Mouse (Mus musculus) WW6 (cell line): ENCODE data around the gene Spef1.
"Not testable (repeated sequence)": the region's sequence is repeated elsewhere in the genome, so short reads cannot be mapped to it uniquely, and the experiment has no call there.

ENCODE experiments used
- DNase-seq: peaks from one replicate; pipeline ENCODE4 v3.0.0-alpha.2; 2013; ENCODE audit warnings: low read depth, low spot score

Spef1 gene

GRCm38 (mm10) chr2:131186771-131187601, at the start of gene Spef1, which contains the start of gene Cdc25b:
Gene Spef1, minus strand, starts transcription at chr2:131187282.
Gene Cdc25b, plus strand, starts transcription at chr2:131186949.
- DNase-seq: peak; percentile 58

- DNase-seq: no peak
These were observed 48.0 kb upstream of the Spef1 start for GRCm38 (mm10) chr2:131234970-131235635.

DNA sequence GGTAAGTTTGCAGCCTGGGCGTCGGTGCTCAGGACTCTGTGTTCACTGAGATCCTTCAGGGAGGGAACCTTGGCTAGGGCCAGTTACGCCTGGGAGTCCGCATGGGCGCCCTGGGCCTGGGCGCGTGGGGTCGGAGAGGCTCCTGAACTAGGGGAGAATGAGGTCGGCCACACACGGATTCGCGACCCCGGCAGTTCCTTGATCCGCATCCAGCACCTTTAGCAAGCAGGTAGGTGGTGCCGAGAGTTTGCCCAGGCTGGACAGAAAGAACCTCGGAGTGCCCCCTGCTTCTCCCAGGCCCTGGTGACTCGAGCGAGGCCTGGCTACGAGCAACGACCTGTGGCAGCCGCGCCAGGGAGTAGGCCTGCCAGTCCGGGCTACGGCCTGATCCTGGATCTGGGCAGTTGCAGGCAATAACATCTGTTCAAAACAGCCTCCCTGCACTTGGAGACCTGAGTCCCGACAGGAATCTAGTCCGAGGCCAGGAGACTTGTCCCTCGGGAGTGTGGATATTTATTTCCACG, 47.1 kb upstream of the Spef1 start:
- no peak for DNase-seq

GRCm38 (mm10) chr2:131233307-131234126, 46.4 kb upstream of the Spef1 start, which contains the start of gene Mavs:
Gene Mavs, plus strand, starts transcription at chr2:131234063.
- DNase-seq: peak; percentile 91

- DNase-seq: no peak
These were observed 45.5 kb upstream of the Spef1 start for GRCm38 (mm10) chr2:131232558-131232957.

- no peak for DNase-seq
These were observed 40.2 kb upstream of the Spef1 start for GRCm38 (mm10) chr2:131227243-131227642.

DNA sequence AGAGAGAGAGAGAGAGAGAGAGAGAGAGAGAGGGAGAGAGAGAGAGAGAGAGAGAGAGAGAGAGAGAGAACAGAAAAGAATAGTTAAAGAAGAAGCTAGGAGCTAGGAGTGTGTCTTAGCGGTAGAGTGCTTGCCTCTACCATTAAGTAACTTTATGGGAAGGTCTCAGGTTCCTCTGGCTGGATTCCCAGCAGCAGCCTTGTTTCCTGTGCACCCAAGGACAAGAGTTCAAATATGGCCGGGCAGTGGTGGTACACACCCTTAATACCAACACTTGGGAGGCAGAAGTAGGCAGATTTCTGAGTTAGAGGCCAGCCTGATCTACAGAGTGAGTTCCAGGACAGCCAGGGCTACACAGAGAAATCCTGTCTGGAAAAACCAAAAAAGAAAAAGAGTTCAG, 39.6 kb upstream of the Spef1 start:
- not testable (repeated sequence) for DNase-seq

- no peak for DNase-seq
These were observed 38.1 kb upstream of the Spef1 start for GRCm38 (mm10) chr2:131225178-131225577.

- DNase-seq: no peak
These were observed 36.5 kb upstream of the Spef1 start for GRCm38 (mm10) chr2:131223569-131223968.

GRCm38 (mm10) chr2:131222562-131222961, 35.5 kb upstream of the Spef1 start:
- no peak for DNase-seq

DNA sequence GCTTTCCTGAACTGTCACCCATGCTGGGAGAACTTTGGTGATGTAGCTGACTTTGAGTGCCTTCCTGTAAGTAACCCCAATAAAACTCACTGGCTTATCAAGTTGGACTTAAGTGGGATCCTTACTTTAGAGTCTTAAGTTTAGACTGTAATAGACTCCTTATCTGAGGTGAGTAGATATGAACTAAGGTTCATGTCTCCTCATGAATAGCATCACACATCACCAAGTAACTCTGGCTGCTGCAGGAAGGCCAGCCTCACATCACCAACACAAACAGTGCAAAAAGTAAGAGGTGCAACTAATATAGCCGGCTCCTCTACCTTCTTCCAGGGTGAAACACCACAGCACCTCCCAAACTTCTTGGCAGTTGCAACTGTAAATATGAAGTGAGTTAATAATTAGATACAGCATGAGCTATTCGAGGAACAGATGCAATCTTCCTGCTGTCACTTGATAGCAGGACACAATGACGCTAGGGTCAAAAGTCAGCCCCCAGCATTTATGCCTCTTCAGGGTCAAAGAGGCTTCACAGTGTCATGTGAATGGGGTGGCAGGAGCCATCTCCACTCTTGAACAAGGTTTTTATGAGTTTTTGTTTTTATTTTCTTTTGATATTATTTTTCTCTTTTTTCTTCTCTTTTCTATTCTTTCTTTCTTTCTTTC, 34.9 kb upstream of the Spef1 start:
- DNase-seq: no peak

- no peak for DNase-seq
These were observed 32.9 kb upstream of the Spef1 start for GRCm38 (mm10) chr2:131220030-131220429.

- no peak for DNase-seq
These were observed 29.1 kb upstream of the Spef1 start for GRCm38 (mm10) chr2:131215941-131216858.

DNA sequence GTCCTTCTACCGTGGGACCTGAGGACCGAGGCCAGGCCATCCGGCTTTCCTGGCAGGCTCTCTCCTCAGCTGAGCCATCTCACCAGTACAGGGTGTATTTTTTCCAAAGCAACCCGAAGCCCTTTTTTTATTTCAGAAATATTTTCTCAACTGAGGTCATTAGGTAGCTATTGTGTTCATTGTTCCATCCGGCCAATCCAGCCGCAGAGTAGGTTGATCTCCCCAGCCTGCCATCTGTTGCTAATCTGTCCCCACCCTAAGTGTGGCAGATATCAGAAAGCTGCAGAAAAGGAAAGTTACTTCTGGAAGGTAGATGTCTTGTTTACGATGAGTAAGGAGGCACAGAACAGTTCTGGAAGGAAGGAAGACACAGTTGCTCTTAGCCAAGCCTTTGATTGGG, 26.7 kb upstream of the Spef1 start:
- no peak for DNase-seq

- no peak for DNase-seq
These were observed 24.0 kb upstream of the Spef1 start for GRCm38 (mm10) chr2:131211026-131211615.

DNA sequence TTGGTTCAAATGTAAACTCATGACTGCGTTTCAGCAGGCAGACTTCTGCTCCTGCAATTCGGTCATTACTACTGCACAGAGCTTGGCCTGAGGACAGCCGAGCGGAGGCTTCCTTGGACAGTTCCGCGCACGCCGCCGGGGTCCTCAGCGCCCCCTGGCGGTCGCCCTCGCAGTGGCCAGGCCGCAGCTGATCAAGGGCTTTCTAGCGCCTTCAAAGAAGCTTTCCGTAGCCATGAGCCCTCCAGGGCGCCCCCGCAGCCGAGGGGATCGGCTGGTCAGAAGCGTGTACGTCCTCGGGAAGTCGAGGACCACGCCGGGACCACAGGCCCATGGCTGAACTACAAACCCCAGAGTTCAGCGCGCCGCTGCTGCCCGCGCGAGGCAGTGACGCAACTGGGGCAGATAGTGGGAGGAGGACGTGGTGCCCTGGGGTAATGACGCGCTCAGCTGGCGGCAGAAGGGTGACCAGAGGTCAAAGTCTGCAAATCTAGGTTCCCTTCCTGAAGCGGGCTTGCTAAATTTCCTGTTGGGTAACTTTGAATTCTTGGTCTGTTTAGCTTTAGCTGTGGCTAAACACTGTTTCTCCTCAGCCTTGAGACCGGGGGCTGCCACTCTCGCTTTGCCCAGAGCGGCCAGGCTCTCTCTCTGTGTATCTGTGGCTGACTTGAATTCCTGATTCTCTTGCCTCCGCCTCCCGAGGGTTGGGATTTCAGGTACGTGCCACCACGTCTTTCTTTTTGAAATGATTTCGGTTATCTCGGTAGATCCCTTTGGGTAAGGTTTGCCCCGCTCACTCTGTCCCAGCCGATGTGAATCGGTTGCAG, 23.1 kb upstream of the Spef1 start:
- peak; percentile 73 for DNase-seq

GRCm38 (mm10) chr2:131209125-131209795, 22.2 kb upstream of the Spef1 start:
- no peak for DNase-seq

DNA sequence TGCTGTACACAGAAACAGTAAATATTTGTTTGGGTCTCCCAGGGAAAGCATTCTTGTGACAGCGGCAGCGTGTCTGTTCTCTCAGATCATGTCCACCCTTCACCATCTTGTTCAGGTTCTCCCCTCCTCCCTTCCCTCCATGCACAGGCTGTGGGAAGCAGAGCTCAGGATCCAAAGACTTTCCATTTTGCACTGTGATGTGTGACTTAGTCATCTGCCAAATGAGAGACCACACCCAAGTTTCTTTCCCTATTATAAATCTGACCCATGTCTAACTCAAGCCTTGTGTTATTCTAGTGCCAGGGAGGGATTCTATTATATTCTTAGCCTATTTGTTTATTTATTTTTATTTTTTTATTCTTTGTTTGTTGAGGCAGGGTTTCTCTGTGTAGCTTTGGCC, 21.3 kb upstream of the Spef1 start:
- DNase-seq: no peak
